Mouse (Mus musculus) monocyte, adult 5-6 weeks (primary cell): ENCODE data around the gene Gm5737. TPM values are rescaled to one million over a fixed set of nuclear protein-coding genes. Genes with fewer than 3 reads are reported as not detected.
A peak's percentile ranks its signal among the peaks of the same experiment; 100 is the strongest.

Source experiments
- ATAC-seq: fragments of 153-309, 156-312 bp; replicated peaks from 2 replicates; pipeline ENCODE4 v1.8.0; 2017; ENCODE audit warnings: mild to moderate bottlenecking; ENCODE audit not compliant: low TSS enrichment, insufficient number of reproducible peaks, severe bottlenecking, poor library complexity, low FRiP score
- total RNA-seq: library from RNA; stranded (forward); fragments of 200-1000, 200-491, 200-594 nt; gene quantifications from 3 replicates; pipeline ENCODE4 v1.2.3, GENCODE M21; 2017

The Gm5737 gene
- total RNA-seq, 1 experiment from 2014 or later = not detected

GRCm38 (mm10) chr7:120869883-120870282, 57.7 kb downstream of the Gm5737 start:
- no peak for ATAC-seq

GRCm38 (mm10) chr7:120870431-120871008, 58.4 kb downstream of the Gm5737 start:
- ATAC-seq = 0 out of 2 replicates have a peak, but pooled peaks have one; percentile 28

- ATAC-seq = no peak
Observed at GRCm38 (mm10) chr7:120873083-120873482, 60.9 kb downstream of the Gm5737 start.

- ATAC-seq = no peak
Observed at GRCm38 (mm10) chr7:120874021-120874420, 61.9 kb downstream of the Gm5737 start.

GRCm38 (mm10) chr7:120874764-120875539, 62.8 kb downstream of the Gm5737 start:
- no peak for ATAC-seq

- no peak; the same call in 1 of the 2 replicates for ATAC-seq
Observed at GRCm38 (mm10) chr7:120875540-120876388, 63.6 kb downstream of the Gm5737 start.

GRCm38 (mm10) chr7:120878271-120878670, 66.1 kb downstream of the Gm5737 start:
- ATAC-seq = no peak

- ATAC-seq = no peak
Observed at GRCm38 (mm10) chr7:120879972-120880371, 67.8 kb downstream of the Gm5737 start.

- no peak for ATAC-seq
Observed at GRCm38 (mm10) chr7:120880770-120881169, 68.6 kb downstream of the Gm5737 start.

Other genes with a start within 250 kb of the Gm5737 start
- gene Uqcrc2, start 177.2 kb upstream of the Gm5737 start, total RNA-seq = 83.2 to 96.9 TPM (median 91.7 TPM) in 3 replicates
- 0.29 TPM in 1 of 3 replicates, not detected in the others for gene Pdzd9, start 142.0 kb upstream of the Gm5737 start, total RNA-seq
- gene Mosmo, start 134.7 kb upstream of the Gm5737 start, total RNA-seq = 29.0 to 51.8 TPM (median 50.9 TPM) in 3 replicates
- gene Vwa3a, start 73.0 kb upstream of the Gm5737 start, total RNA-seq = not detected in 3 replicates
- gene Eef2k, start 30.5 kb downstream of the Gm5737 start, total RNA-seq = 33.4 to 56.9 TPM (median 45.7 TPM) in 3 replicates
- 12.7 to 15.4 TPM (median 14.8 TPM) in 3 replicates for gene Polr3e, start 105.4 kb downstream of the Gm5737 start, total RNA-seq
- 5.9 to 17.3 TPM (median 17.3 TPM) in 3 replicates for gene Cdr2, start 169.9 kb downstream of the Gm5737 start, total RNA-seq
- not detected in 3 replicates for gene Mfsd13b, start 170.1 kb downstream of the Gm5737 start, total RNA-seq
- 45.0 to 54.5 TPM (median 52.3 TPM) in 3 replicates for gene Mettl9, start 222.1 kb downstream of the Gm5737 start, total RNA-seq